8 mouse cellular contexts compared by ENCODE assay signal in genomic region chr2:167373266-167373665, GRCm38 (mm10). TPM values are rescaled to one million over a fixed set of nuclear protein-coding genes. Genes with fewer than 3 reads are reported as not detected.
DNase-seq lines count a peak whose midpoint lies in the region; ATAC-seq lines count a peak whose summit lies in the region.

No protein-coding gene starts in this region.

- H3K27ac ChIP-seq in heart, embryonic 12.5 days (ENCODE audit: poor library complexity, severe bottlenecking): no peak overlapping the region
- no peak overlapping the region; the same call in 1 of the 2 replicates for H3K27ac ChIP-seq in heart, embryonic 16.5 days (ENCODE audit: low read length)

- peaks cover 18% of the 10 kb centered on the region for H3K4me1 ChIP-seq in heart, embryonic 12.5 days (replicated peaks)
- H3K4me1 ChIP-seq in heart, embryonic 16.5 days (ENCODE audit: control insufficient read depth, insufficient read depth, low read length): peaks cover 29% of the 10 kb centered on the region

- no peaks in the 10 kb centered on the region for H3K36me3 ChIP-seq in heart, embryonic 12.5 days
- no peaks in the 10 kb centered on the region for H3K36me3 ChIP-seq in heart, embryonic 16.5 days (ENCODE audit: control insufficient read depth, insufficient read depth)

- no peaks in the 10 kb centered on the region for H3K27me3 ChIP-seq in heart, embryonic 12.5 days (replicated peaks)
- no peaks in the 10 kb centered on the region for H3K27me3 ChIP-seq in heart, embryonic 16.5 days (ENCODE audit: control insufficient read depth, insufficient read depth, low read length)

- H3K9ac ChIP-seq in heart, embryonic 12.5 days: no peak overlapping the region
- no peak overlapping the region for H3K9ac ChIP-seq in heart, embryonic 16.5 days (ENCODE audit: low read length)

- peak; percentile 73 to 80 for DNase-seq in heart, adult 18-20 months
- DNase-seq in urinary bladder, postnatal 4 days (ENCODE audit: low spot score in 2 of 2): peak; percentile 33 to 72
- no peak for DNase-seq in urinary bladder, adult 18-20 months (ENCODE audit: low spot score in 2 of 2)
- peak; percentile 42 for DNase-seq in right cerebral cortex, postnatal 25 days
- DNase-seq in spleen, adult 12 weeks (ENCODE audit: low spot score): no peak
- no peak for DNase-seq in B cell, adult 2 months

- no peak for ATAC-seq in heart, embryonic 12.5 days (ENCODE audit: insufficient number of reproducible peaks, low FRiP score)
- 0 out of 2 replicates have a peak, but pooled peaks have one; percentile 25 for ATAC-seq in heart, embryonic 16.5 days (replicated peaks; ENCODE audit: extremely low read depth, insufficient read depth, low FRiP score)

- no peaks in the 10 kb centered on the region for H3K9me3 ChIP-seq in heart, embryonic 12.5 days (replicated peaks)
- H3K9me3 ChIP-seq in heart, embryonic 16.5 days (replicated peaks; ENCODE audit: control insufficient read depth, low read length): no peaks in the 10 kb centered on the region

- H3K4me2 ChIP-seq in heart, embryonic 12.5 days: no peak overlapping the region
- no peak overlapping the region for H3K4me2 ChIP-seq in heart, embryonic 16.5 days (ENCODE audit: low read depth, low read length)

- H3K4me3 ChIP-seq in heart, embryonic 12.5 days: no peak overlapping the region
- no peak overlapping the region for H3K4me3 ChIP-seq in heart, embryonic 16.5 days (ENCODE audit: low read length)

- WGBS in heart, embryonic 12.5 days: 59% methylated on average over 5 of the region's 5 CpGs
- WGBS in heart, embryonic 16.5 days: 39% methylated on average over 5 of the region's 5 CpGs

RNA-seq across cellular contexts. Expression of gene B4galt5, which starts 24.3 kb away (rescaled TPM):
- total RNA-seq in heart, adult 18-20 months (2021): 10 to 100 TPM; 12.0 to 13.6 TPM
- 14.9 and 21.1 TPM in 2 replicates for polyA plus RNA-seq in heart, embryonic 12.5 days (2016; fragmentation: Nextera tagmentation; extraction: Ambion mirVana)
- 8.1 and 8.3 TPM in 2 replicates for polyA plus RNA-seq in heart, embryonic 16.5 days (2015; fragmentation: Nextera tagmentation; extraction: Ambion mirVana)

RNA-seq across cellular contexts. Expression of gene Slc9a8, which starts 48.2 kb away (rescaled TPM):
- 10 to 100 TPM; 20.5 to 26.8 TPM for total RNA-seq in heart, adult 18-20 months (2021)
- 22.6 and 25.6 TPM in 2 replicates for polyA plus RNA-seq in heart, embryonic 12.5 days (2016; fragmentation: Nextera tagmentation; extraction: Ambion mirVana)
- polyA plus RNA-seq in heart, embryonic 16.5 days (2015; fragmentation: Nextera tagmentation; extraction: Ambion mirVana): 19.1 and 20.1 TPM in 2 replicates

Comparison
In these comparisons a context has a peak if more than half of its experiments do, and no peak if none do; other contexts are left out.
1. DNase-seq: peak in heart, adult 18-20 months (2 of 2), urinary bladder, postnatal 4 days (2 of 2) and right cerebral cortex, postnatal 25 days (single experiment); none in urinary bladder, adult 18-20 months (0 of 2), spleen, adult 12 weeks (single experiment) and B cell, adult 2 months (0 of 2).